Mouse (Mus musculus): ENCODE measurements around the gene C8g. TPM values are rescaled to one million over a fixed set of nuclear protein-coding genes. Genes with fewer than 3 reads are reported as not detected.

C8g gene
- polyA plus RNA-seq, 1 experiment from 2014 or later: 5.5 TPM

- Histone ChIP-seq H3K4me1 (replicated peaks; ENCODE audit: control insufficient read depth, insufficient read depth, low read length) (no peaks in the 10 kb centered on the region), H3K36me3 (replicated peaks; ENCODE audit: control insufficient read depth, insufficient read depth) (peaks cover 45% of the 10 kb centered on the region), H3K27me3 (ENCODE audit: control insufficient read depth, insufficient read depth, low read length) (no peaks in the 10 kb centered on the region), H3K4me2 (replicated peaks) (no peak overlapping the region), H3K9me3 (ENCODE audit: control insufficient read depth, low read length) (no peaks in the 10 kb centered on the region), H3K4me3 (replicated peaks; ENCODE audit: low read length) (no peak overlapping the region), H3K9ac (no peak overlapping the region), H3K27ac (no peak overlapping the region)
- DNase-seq (ENCODE audit: low spot score) (no peak), ATAC-seq (ENCODE audit: low FRiP score) (no peak)
- 92% methylated on average over 2 of the region's 2 CpGs for WGBS
Observed at GRCm38 (mm10) chr2:25534866-25535182, 33.3 kb upstream of the C8g start.

- WGBS: 94% methylated on average over 3 of the region's 3 CpGs
- Histone ChIP-seq H3K27me3 (ENCODE audit: control insufficient read depth, insufficient read depth, low read length) (no peaks in the 10 kb centered on the region), H3K4me1 (replicated peaks; ENCODE audit: control insufficient read depth, insufficient read depth, low read length) (no peaks in the 10 kb centered on the region), H3K9ac (no peak overlapping the region), H3K27ac (no peak overlapping the region), H3K9me3 (ENCODE audit: control insufficient read depth, low read length) (no peaks in the 10 kb centered on the region), H3K4me2 (replicated peaks) (no peak overlapping the region), H3K36me3 (replicated peaks; ENCODE audit: control insufficient read depth, insufficient read depth) (peaks cover 50% of the 10 kb centered on the region), H3K4me3 (replicated peaks; ENCODE audit: low read length) (no peak overlapping the region)
- ATAC-seq (ENCODE audit: low FRiP score): no peak
- no peak for DNase-seq (ENCODE audit: low spot score)
Observed at GRCm38 (mm10) chr2:25534178-25534865, 32.8 kb upstream of the C8g start.

DNA sequence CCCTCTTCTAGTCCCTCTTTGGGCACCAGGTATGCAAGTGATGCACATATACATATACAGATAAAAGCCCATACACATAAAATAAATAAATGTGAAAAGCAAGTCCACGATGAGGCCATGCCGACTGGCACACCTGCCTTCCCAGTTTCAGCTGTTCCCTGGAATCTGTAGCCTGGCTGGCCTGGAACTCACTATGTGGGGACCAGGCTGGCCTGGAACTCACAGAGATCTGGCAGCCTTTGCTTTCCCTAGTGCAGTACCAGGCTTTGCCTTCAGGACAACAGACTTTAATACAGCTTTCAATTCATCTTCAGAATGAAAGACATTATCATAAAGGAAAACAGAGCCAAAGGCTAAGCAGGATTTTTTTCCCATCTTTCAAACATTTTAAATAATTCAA, 32.2 kb upstream of the C8g start:
- Histone ChIP-seq H3K36me3 (replicated peaks; ENCODE audit: control insufficient read depth, insufficient read depth) (peaks cover 56% of the 10 kb centered on the region), H3K27me3 (ENCODE audit: control insufficient read depth, insufficient read depth, low read length) (no peaks in the 10 kb centered on the region), H3K9ac (no peak overlapping the region), H3K4me2 (replicated peaks) (no peak overlapping the region), H3K4me1 (replicated peaks; ENCODE audit: control insufficient read depth, insufficient read depth, low read length) (no peaks in the 10 kb centered on the region), H3K9me3 (ENCODE audit: control insufficient read depth, low read length) (no peaks in the 10 kb centered on the region), H3K27ac (no peak overlapping the region), H3K4me3 (replicated peaks; ENCODE audit: low read length) (no peak overlapping the region)
- ATAC-seq (ENCODE audit: low FRiP score): no peak
- no peak for DNase-seq (ENCODE audit: low spot score)
- WGBS: 98% methylated on average over 2 of the region's 2 CpGs

DNA sequence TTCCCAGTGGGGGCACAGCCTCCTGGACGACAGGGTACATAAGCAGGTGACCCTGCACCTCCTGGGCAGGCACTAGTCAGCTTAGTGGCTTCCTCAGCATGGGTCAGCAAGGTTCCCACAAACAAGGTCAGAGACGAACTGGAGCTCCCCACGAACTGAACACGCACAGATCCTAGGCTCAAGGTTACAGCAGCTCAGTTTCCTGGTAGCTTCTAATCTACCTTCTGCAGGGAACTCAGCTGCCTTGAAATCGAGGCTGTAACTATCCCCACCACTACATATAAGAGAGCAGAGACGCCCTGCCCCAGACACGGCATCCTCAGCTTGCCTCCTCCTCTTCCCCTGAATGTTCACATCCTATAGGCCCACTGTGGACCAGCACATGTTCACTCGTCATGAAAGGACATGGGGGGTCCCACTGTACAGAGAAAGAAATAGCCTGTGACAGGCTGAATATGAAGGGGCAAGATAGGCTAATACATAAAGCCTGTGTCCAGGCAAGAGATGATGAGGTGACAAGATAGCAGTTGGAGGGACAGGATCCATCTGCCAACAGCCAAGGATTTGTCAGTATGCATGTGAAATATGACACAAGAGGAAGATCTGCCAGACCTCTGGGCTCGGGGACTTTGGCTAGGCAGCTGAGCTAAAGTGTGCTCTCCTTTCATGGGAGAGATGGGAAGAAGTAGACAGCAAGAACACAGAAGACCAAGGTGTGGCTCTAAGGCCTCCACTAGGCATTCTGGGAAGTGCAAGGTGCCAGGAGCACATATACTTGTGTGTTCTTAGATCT, 25.2 kb upstream of the C8g start:
- no peak for ATAC-seq (ENCODE audit: low FRiP score)
- Histone ChIP-seq H3K4me2 (replicated peaks) (no peak overlapping the region), H3K4me3 (replicated peaks; ENCODE audit: low read length) (no peak overlapping the region), H3K9ac (no peak overlapping the region), H3K9me3 (ENCODE audit: control insufficient read depth, low read length) (no peaks in the 10 kb centered on the region), H3K36me3 (replicated peaks; ENCODE audit: control insufficient read depth, insufficient read depth) (peaks cover 79% of the 10 kb centered on the region), H3K4me1 (replicated peaks; ENCODE audit: control insufficient read depth, insufficient read depth, low read length) (no peaks in the 10 kb centered on the region), H3K27me3 (ENCODE audit: control insufficient read depth, insufficient read depth, low read length) (no peaks in the 10 kb centered on the region), H3K27ac (no peak overlapping the region)
- DNase-seq (ENCODE audit: low spot score): no peak
- 95% methylated on average over 9 of the region's 9 CpGs for WGBS

GRCm38 (mm10) chr2:25509912-25510311, 8.4 kb upstream of the C8g start:
- Histone ChIP-seq H3K36me3 (replicated peaks; ENCODE audit: control insufficient read depth, insufficient read depth) (peaks cover 12% of the 10 kb centered on the region), H3K27me3 (ENCODE audit: control insufficient read depth, insufficient read depth, low read length) (no peaks in the 10 kb centered on the region), H3K9ac (no peak overlapping the region), H3K4me1 (replicated peaks; ENCODE audit: control insufficient read depth, insufficient read depth, low read length) (no peaks in the 10 kb centered on the region), H3K4me2 (replicated peaks) (no peak overlapping the region), H3K27ac (no peak overlapping the region), H3K4me3 (replicated peaks; ENCODE audit: low read length) (no peak overlapping the region), H3K9me3 (ENCODE audit: control insufficient read depth, low read length) (no peaks in the 10 kb centered on the region)
- ATAC-seq (ENCODE audit: low FRiP score) (no peak), DNase-seq (ENCODE audit: low spot score) (no peak)
- 64% methylated on average over 3 of the region's 3 CpGs for WGBS

GRCm38 (mm10) chr2:25506964-25507363, 5.4 kb upstream of the C8g start:
- DNase-seq (ENCODE audit: low spot score) (no peak), ATAC-seq (ENCODE audit: low FRiP score) (no peak)
- Histone ChIP-seq H3K4me3 (replicated peaks; ENCODE audit: low read length) (no peak overlapping the region), H3K27ac (no peak overlapping the region), H3K27me3 (ENCODE audit: control insufficient read depth, insufficient read depth, low read length) (no peaks in the 10 kb centered on the region), H3K9ac (no peak overlapping the region), H3K4me1 (replicated peaks; ENCODE audit: control insufficient read depth, insufficient read depth, low read length) (peaks cover 3% of the 10 kb centered on the region), H3K36me3 (replicated peaks; ENCODE audit: control insufficient read depth, insufficient read depth) (peaks cover 37% of the 10 kb centered on the region), H3K4me2 (replicated peaks) (no peak overlapping the region), H3K9me3 (ENCODE audit: control insufficient read depth, low read length) (no peaks in the 10 kb centered on the region)
- WGBS: 27% methylated on average over 5 of the region's 5 CpGs

DNA sequence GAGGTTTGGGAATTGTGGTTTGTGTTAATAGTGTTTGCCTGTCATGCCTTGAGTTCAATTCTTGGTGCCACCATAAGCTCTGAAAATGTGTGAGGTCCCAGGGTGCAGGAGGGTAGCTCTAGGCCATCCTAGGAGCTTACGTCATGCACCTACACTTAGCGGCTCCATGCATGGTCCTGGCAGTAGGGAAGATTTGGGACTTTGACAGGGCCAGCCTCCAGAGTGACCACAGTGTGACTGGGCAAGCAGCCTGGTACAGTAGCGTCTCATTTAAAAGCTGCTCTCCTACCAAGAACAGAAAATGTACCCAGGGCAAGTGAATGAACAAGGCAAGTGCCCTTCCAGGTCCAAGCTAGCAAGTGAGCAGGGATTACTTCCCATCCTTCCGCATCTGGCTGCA, 4.3 kb upstream of the C8g start:
- no peak for ATAC-seq (ENCODE audit: low FRiP score)
- WGBS: 95% methylated on average over 4 of the region's 4 CpGs
- Histone ChIP-seq H3K4me2 (replicated peaks) (no peak overlapping the region), H3K9me3 (ENCODE audit: control insufficient read depth, low read length) (no peaks in the 10 kb centered on the region), H3K9ac (no peak overlapping the region), H3K4me3 (replicated peaks; ENCODE audit: low read length) (no peak overlapping the region), H3K27ac (no peak overlapping the region), H3K27me3 (ENCODE audit: control insufficient read depth, insufficient read depth, low read length) (no peaks in the 10 kb centered on the region), H3K36me3 (replicated peaks; ENCODE audit: control insufficient read depth, insufficient read depth) (peaks cover 37% of the 10 kb centered on the region), H3K4me1 (replicated peaks; ENCODE audit: control insufficient read depth, insufficient read depth, low read length) (peaks cover 11% of the 10 kb centered on the region)
- no peak for DNase-seq (ENCODE audit: low spot score)

DNA sequence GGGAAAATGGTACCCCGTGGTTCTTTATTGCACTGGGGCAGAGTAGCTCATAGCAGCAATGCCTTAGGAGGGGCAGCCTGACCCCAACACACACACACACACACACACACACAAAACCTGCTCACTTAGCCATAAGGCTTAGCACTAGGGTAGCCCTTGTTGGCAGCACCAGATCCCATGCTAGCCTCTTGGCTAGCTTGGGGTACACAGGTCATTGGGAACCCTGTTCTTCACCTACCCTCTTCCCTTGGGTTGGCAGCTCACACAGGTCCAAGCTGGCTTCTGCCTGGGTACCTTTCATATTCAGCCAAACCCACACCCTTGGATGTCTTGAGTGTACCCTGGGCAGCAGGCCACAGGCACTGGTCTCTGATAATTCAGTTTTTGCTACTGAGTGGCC, 3.5 kb upstream of the C8g start:
- Histone ChIP-seq H3K36me3 (replicated peaks; ENCODE audit: control insufficient read depth, insufficient read depth) (peaks cover 37% of the 10 kb centered on the region), H3K9me3 (ENCODE audit: control insufficient read depth, low read length) (no peaks in the 10 kb centered on the region), H3K4me2 (replicated peaks) (no peak overlapping the region), H3K4me1 (replicated peaks; ENCODE audit: control insufficient read depth, insufficient read depth, low read length) (peaks cover 11% of the 10 kb centered on the region), H3K27me3 (ENCODE audit: control insufficient read depth, insufficient read depth, low read length) (no peaks in the 10 kb centered on the region), H3K4me3 (replicated peaks; ENCODE audit: low read length) (no peak overlapping the region), H3K9ac (no peak overlapping the region), H3K27ac (no peak overlapping the region)
- ATAC-seq (ENCODE audit: low FRiP score): no peak
- no peak for DNase-seq (ENCODE audit: low spot score)
- 86% methylated on average over 1 of the region's 1 CpGs for WGBS

- WGBS: 92% methylated on average over 19 of the region's 19 CpGs
Observed at GRCm38 (mm10) chr2:25504538-25504937, 3.0 kb upstream of the C8g start.

More at GRCm38 (mm10) chr2:25504538-25504937, 3.0 kb upstream of the C8g start:
- no peaks in the 10 kb centered on the region for H3K9me3 ChIP-seq (ENCODE audit: control insufficient read depth, low read length)
- peaks cover 11% of the 10 kb centered on the region for H3K4me1 ChIP-seq (replicated peaks; ENCODE audit: control insufficient read depth, insufficient read depth, low read length)
- H3K9ac ChIP-seq: no peak overlapping the region
- H3K4me2 ChIP-seq (replicated peaks): no peak overlapping the region
- no peak for ATAC-seq (ENCODE audit: low FRiP score)
- DNase-seq (ENCODE audit: low spot score): no peak
- no peaks in the 10 kb centered on the region for H3K27me3 ChIP-seq (ENCODE audit: control insufficient read depth, insufficient read depth, low read length)
- H3K27ac ChIP-seq: no peak overlapping the region
- no peak overlapping the region for H3K4me3 ChIP-seq (replicated peaks; ENCODE audit: low read length)
- peaks cover 37% of the 10 kb centered on the region for H3K36me3 ChIP-seq (replicated peaks; ENCODE audit: control insufficient read depth, insufficient read depth)

All from hindbrain, embryonic 14.5 days (tissue).